Comparison of ENCODE assay signal across 8 mouse cellular contexts in the genomic region with DNA sequence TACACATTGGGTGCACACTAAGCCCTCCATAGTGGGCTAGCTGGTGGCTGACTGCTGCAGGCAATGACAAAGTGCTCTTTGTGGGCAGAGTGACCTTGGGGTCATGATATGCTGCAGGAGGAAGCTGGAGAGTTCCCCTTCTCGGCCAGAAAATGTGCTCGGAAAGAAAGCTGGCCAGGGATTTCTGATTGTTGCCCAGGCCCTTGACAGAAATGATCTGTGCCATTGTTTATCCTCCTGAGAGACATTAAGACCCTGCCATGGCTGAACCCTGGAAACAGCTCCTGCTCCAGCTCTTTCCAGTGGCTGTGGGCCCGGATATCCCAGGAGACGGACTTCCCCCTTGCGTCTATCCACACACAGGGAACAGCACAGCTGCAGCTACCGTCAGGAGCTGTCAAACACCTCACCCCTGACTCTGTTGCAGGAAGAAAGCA. TPM values are rescaled to one million over a fixed set of nuclear protein-coding genes. Genes with fewer than 3 reads are reported as not detected.
DNase-seq lines count a peak whose midpoint lies in the region; ATAC-seq lines count a peak whose summit lies in the region.

No protein-coding gene starts in this region.

- peak; percentile 51 for DNase-seq in kidney, adult 11 months
- peak; percentile 38 to 63 for DNase-seq in lung, postnatal 4 days
- no peak for DNase-seq in thymus, postnatal 25 days
- no peak for DNase-seq in spleen, adult 18-20 months
- no peak for DNase-seq in thymus, postnatal 36 days

- H3K9me3 ChIP-seq in embryonic facial prominence, embryonic 15.5 days (replicated peaks) = no peaks in the 10 kb centered on the region

- H3K27ac ChIP-seq in brown adipose tissue, adult 24 weeks (replicated peaks; ENCODE audit: low read depth, low read length) = peak overlapping the region; percentile 6; the same call in 1 of the 2 replicates
- H3K27ac ChIP-seq in embryonic facial prominence, embryonic 15.5 days (replicated peaks) = 0 out of 2 replicates have a peak overlapping the region, but pooled peaks have one; percentile 28

- H3K4me2 ChIP-seq in embryonic facial prominence, embryonic 15.5 days (replicated peaks) = no peak overlapping the region

- H3K36me3 ChIP-seq in embryonic facial prominence, embryonic 15.5 days = peaks cover 75% of the 10 kb centered on the region

- peaks cover 14% of the 10 kb centered on the region for H3K4me1 ChIP-seq in brown adipose tissue, adult 24 weeks (ENCODE audit: control insufficient read depth, insufficient read depth, insufficient read length, low read length)
- peaks cover 15% of the 10 kb centered on the region for H3K4me1 ChIP-seq in embryonic facial prominence, embryonic 15.5 days

- no peak overlapping the region for H3K9ac ChIP-seq in embryonic facial prominence, embryonic 15.5 days

- WGBS in embryonic facial prominence, embryonic 15.5 days = 33% methylated on average over 6 of the region's 6 CpGs

- no peak for ATAC-seq in embryonic facial prominence, embryonic 15.5 days (ENCODE audit: insufficient number of reproducible peaks, low FRiP score, low TSS enrichment, low read depth)
- no peak for ATAC-seq in cerebellum, adult (ENCODE audit: insufficient number of reproducible peaks, low FRiP score, low TSS enrichment)

- H3K27me3 ChIP-seq in embryonic facial prominence, embryonic 15.5 days = no peaks in the 10 kb centered on the region

- H3K4me3 ChIP-seq in brown adipose tissue, adult 24 weeks (ENCODE audit: insufficient read depth, low read depth, low read length) = no peak overlapping the region
- H3K4me3 ChIP-seq in embryonic facial prominence, embryonic 15.5 days (replicated peaks) = no peak overlapping the region

RNA-seq across cellular contexts. Expression of a gene that starts 15.7 kb away (rescaled TPM):
- 64.0 and 83.2 TPM in 2 replicates for polyA plus RNA-seq in brown adipose tissue, adult 24 weeks (2012; ENCODE audit: insufficient read depth, insufficient read length, missing spikeins)
- 67.0 and 82.0 TPM in 2 replicates for polyA plus RNA-seq in embryonic facial prominence, embryonic 15.5 days (2015; fragmentation: Nextera tagmentation; extraction: Ambion mirVana)

RNA-seq across cellular contexts. Expression of a gene that starts 19.7 kb away (rescaled TPM):
- polyA plus RNA-seq in brown adipose tissue, adult 24 weeks (2012; ENCODE audit: insufficient read depth, insufficient read length, missing spikeins) = 0.55 and 0.71 TPM in 2 replicates
- polyA plus RNA-seq in embryonic facial prominence, embryonic 15.5 days (2015; fragmentation: Nextera tagmentation; extraction: Ambion mirVana) = 15.5 and 17.7 TPM in 2 replicates

RNA-seq across cellular contexts. Expression of a gene that starts 23.6 kb away (rescaled TPM):
- 146 and 163 TPM in 2 replicates for polyA plus RNA-seq in brown adipose tissue, adult 24 weeks (2012; ENCODE audit: insufficient read depth, insufficient read length, missing spikeins)
- polyA plus RNA-seq in embryonic facial prominence, embryonic 15.5 days (2015; fragmentation: Nextera tagmentation; extraction: Ambion mirVana) = 128 and 131 TPM in 2 replicates

RNA-seq across cellular contexts. Expression of a gene that starts 30.6 kb away (rescaled TPM):
- 5.7 and 11.3 TPM in 2 replicates for polyA plus RNA-seq in brown adipose tissue, adult 24 weeks (2012; ENCODE audit: insufficient read depth, insufficient read length, missing spikeins)
- 35.4 and 40.9 TPM in 2 replicates for polyA plus RNA-seq in embryonic facial prominence, embryonic 15.5 days (2015; fragmentation: Nextera tagmentation; extraction: Ambion mirVana)

RNA-seq across cellular contexts. Expression of a gene that starts 31.4 kb away (rescaled TPM):
- polyA plus RNA-seq in brown adipose tissue, adult 24 weeks (2012; ENCODE audit: insufficient read depth, insufficient read length, missing spikeins) = 72.1 and 106 TPM in 2 replicates
- polyA plus RNA-seq in embryonic facial prominence, embryonic 15.5 days (2015; fragmentation: Nextera tagmentation; extraction: Ambion mirVana) = 357 and 386 TPM in 2 replicates

Comparison
In these comparisons a context has a peak if more than half of its experiments do, and no peak if none do; other contexts are left out.
1. DNase-seq: peak in kidney, adult 11 months (single experiment) and lung, postnatal 4 days (2 of 2); none in thymus, postnatal 25 days (single experiment), spleen, adult 18-20 months (0 of 2) and thymus, postnatal 36 days (0 of 2).